Mouse (Mus musculus) lung, postnatal 0 days (tissue): ENCODE data around the gene Btnl2. TPM values are rescaled to one million over a fixed set of nuclear protein-coding genes. Genes with fewer than 3 reads are reported as not detected.

Experiments used
- ATAC-seq: fragments of 200-750 bp; cut with Nextera tagmentation; 2 replicates; pipeline ENCODE4 v1.8.0; 2017; ENCODE audit warnings: moderate library complexity
- DNase-seq: peaks from one replicate; pipeline ENCODE4 v3.0.0-alpha.2; 2016; ENCODE audit warnings: low spot score
- H3K27ac ChIP-seq: fragments of 300-500 bp; sonication (generic); 2 replicates; pipeline ENCODE4 v1.5.1; 2014; ENCODE audit warnings: antibody characterized with exemption, mild to moderate bottlenecking, low read length, mixed read lengths
- H3K27me3 ChIP-seq: fragments of 300-500 bp; sonication (generic); replicated peaks from 2 replicates; pipeline ENCODE4 v1.6.1; 2014; ENCODE audit warnings: low read length, mixed read lengths; ENCODE audit not compliant: insufficient read depth
- H3K36me3 ChIP-seq: fragments of 300-500 bp; sonication (generic); 2 replicates; pipeline ENCODE4 v1.6.1; 2014; ENCODE audit warnings: low read length, mixed read lengths; ENCODE audit not compliant: insufficient read depth
- H3K4me1 ChIP-seq: fragments of 300-500 bp; sonication (generic); 2 replicates; pipeline ENCODE4 v1.6.1; 2014; ENCODE audit warnings: antibody characterized with exemption, low read depth, low read length, mixed read lengths; ENCODE audit not compliant: insufficient read depth
- H3K4me2 ChIP-seq: fragments of 300-500 bp; sonication (generic); replicated peaks from 2 replicates; pipeline ENCODE4 v1.6.1; 2014; ENCODE audit warnings: low read depth, mild to moderate bottlenecking, low read length, moderate library complexity, mixed read lengths
- H3K4me3 ChIP-seq: fragments of 300-500 bp; sonication (generic); 2 replicates; pipeline ENCODE4 v1.5.1; 2014; ENCODE audit warnings: low read depth, low read length
- H3K9ac ChIP-seq: fragments of 300-500 bp; sonication (generic); replicated peaks from 2 replicates; pipeline ENCODE4 v1.6.1; 2014; ENCODE audit warnings: low read depth, mild to moderate bottlenecking
- H3K9me3 ChIP-seq: fragments of 300-500 bp; sonication (generic); 2 replicates; pipeline ENCODE4 v1.6.1; 2016; ENCODE audit warnings: low read length, mixed read lengths
- CTCF ChIP-seq: IDR thresholded peaks from 2 replicates; pipeline ENCODE4 v1.5.1; 2016; ENCODE audit warnings: antibody characterized with exemption, mild to moderate bottlenecking
- EP300 ChIP-seq: IDR thresholded peaks from 2 replicates; pipeline ENCODE4 v1.6.1; 2016; ENCODE audit warnings: antibody characterized with exemption, mild to moderate bottlenecking, control low read depth
- WGBS: fragments of 180-500 bp; shearing (Covaris S2); extraction: QIAGEN DNeasy Blood & Tissue Kit; methylation state at CpG from one replicate; pipeline ENCODE4 v1.1.7; 2014; 5-methylcytosine and 5-hydroxymethylcytosine counted together
- polyA plus RNA-seq: library from polyadenylated mRNA; unstranded; fragments of >200 nt; fragmentation: Nextera tagmentation; extraction: Ambion mirVana; gene quantifications from 2 replicates; pipeline ENCODE4 v1.2.1, GENCODE M21; 2015

Btnl2 gene
- polyA plus RNA-seq, 1 experiment from 2014 or later = not detected

GRCm38 (mm10) chr17:34317275-34317674 lies 37.3 kb upstream of the Btnl2 start:
- WGBS = 30% methylated on average over 2 of the region's 2 CpGs
- Histone ChIP-seq H3K27me3 (no peaks in the 10 kb centered on the region), H3K9ac (no peak overlapping the region), H3K4me2 (no peak overlapping the region), H3K27ac (no peak overlapping the region), H3K36me3 (no peaks in the 10 kb centered on the region), H3K4me1 (no peaks in the 10 kb centered on the region), H3K4me3 (no peak overlapping the region), H3K9me3 (no peaks in the 10 kb centered on the region)
- TF ChIP-seq EP300 (no peak), CTCF (no peak)
- DNase-seq (no peak), ATAC-seq (no peak)

- no peaks in the 10 kb centered on the region for H3K27me3 ChIP-seq
- no peak within 1 kb of the TSS for H3K4me2 ChIP-seq
- no peak within 1 kb of the TSS for H3K9ac ChIP-seq
- H3K4me1 ChIP-seq = no peaks in the 10 kb centered on the region
- H3K9me3 ChIP-seq = no peaks in the 10 kb centered on the region
- 45% methylated on average over 4 of the region's 4 CpGs for WGBS
- no peak for DNase-seq
- TF ChIP-seq EP300 (no peak), CTCF (no peak)
- ATAC-seq = no peak
- no peak within 1 kb of the TSS for H3K4me3 ChIP-seq
- H3K27ac ChIP-seq = no peak within 1 kb of the TSS
- no peaks in the 10 kb centered on the region for H3K36me3 ChIP-seq
Measured at GRCm38 (mm10) chr17:34325436-34325835, 29.2 kb upstream of the Btnl2 start, which contains the start of gene H2-Eb2. Gene H2-Eb2, plus strand, starts transcription at chr17:34325665.

GRCm38 (mm10) chr17:34326373-34326772 lies 28.2 kb upstream of the Btnl2 start:
- DNase-seq = no peak
- H3K9ac ChIP-seq = no peak overlapping the region
- H3K27ac ChIP-seq = no peak overlapping the region
- H3K4me1 ChIP-seq = no peaks in the 10 kb centered on the region
- H3K4me3 ChIP-seq = no peak overlapping the region
- TF ChIP-seq CTCF (no peak), EP300 (no peak)
- no peaks in the 10 kb centered on the region for H3K9me3 ChIP-seq
- ATAC-seq = no peak
- no peaks in the 10 kb centered on the region for H3K36me3 ChIP-seq
- 64% methylated on average over 3 of the region's 3 CpGs for WGBS
- no peak overlapping the region for H3K4me2 ChIP-seq
- no peaks in the 10 kb centered on the region for H3K27me3 ChIP-seq

GRCm38 (mm10) chr17:34329807-34330206 lies 24.8 kb upstream of the Btnl2 start:
- TF ChIP-seq CTCF (no peak), EP300 (no peak)
- WGBS = 65% methylated on average over 2 of the region's 2 CpGs
- Histone ChIP-seq H3K4me2 (no peak overlapping the region), H3K36me3 (no peaks in the 10 kb centered on the region), H3K27me3 (no peaks in the 10 kb centered on the region), H3K9ac (no peak overlapping the region), H3K4me3 (no peak overlapping the region), H3K4me1 (no peaks in the 10 kb centered on the region), H3K9me3 (no peaks in the 10 kb centered on the region), H3K27ac (no peak overlapping the region)
- DNase-seq (no peak), ATAC-seq (no peak)

GRCm38 (mm10) chr17:34331200-34331599 lies 23.4 kb upstream of the Btnl2 start:
- 89% methylated on average over 1 of the region's 1 CpGs for WGBS
- Histone ChIP-seq H3K4me2 (no peak overlapping the region), H3K9me3 (no peaks in the 10 kb centered on the region), H3K36me3 (no peaks in the 10 kb centered on the region), H3K27me3 (no peaks in the 10 kb centered on the region), H3K4me3 (no peak overlapping the region), H3K4me1 (no peaks in the 10 kb centered on the region), H3K27ac (no peak overlapping the region), H3K9ac (no peak overlapping the region)
- TF ChIP-seq CTCF (no peak), EP300 (no peak)
- ATAC-seq (no peak), DNase-seq (no peak)

- DNase-seq (peak; percentile 16), ATAC-seq (no peak)
- Histone ChIP-seq H3K4me1 (no peaks in the 10 kb centered on the region), H3K9ac (no peak overlapping the region), H3K27me3 (peaks cover 4% of the 10 kb centered on the region; the same call in 1 of the 2 replicates), H3K4me3 (no peak overlapping the region), H3K4me2 (no peak overlapping the region), H3K36me3 (no peaks in the 10 kb centered on the region), H3K9me3 (no peaks in the 10 kb centered on the region), H3K27ac (no peak overlapping the region)
- WGBS = 44% methylated on average over 3 of the region's 3 CpGs
- TF ChIP-seq CTCF (no peak), EP300 (no peak)
Measured at GRCm38 (mm10) chr17:34340619-34341402, 13.8 kb upstream of the Btnl2 start.
